Mouse (Mus musculus) intestine, embryonic 14.5 days (tissue): ENCODE results near the gene Smbd1. TPM values are rescaled to one million over a fixed set of nuclear protein-coding genes. Genes with fewer than 3 reads are reported as not detected.
A peak's percentile ranks its signal among the peaks of the same experiment; 100 is the strongest.

ENCODE experiments used
- ATAC-seq: fragments of 200-750 bp; cut with Nextera tagmentation; replicated peaks from 2 replicates; pipeline ENCODE4 v1.8.0; 2017; ENCODE audit warnings: low read depth, moderate number of reproducible peaks, moderate TSS enrichment, moderate library complexity; ENCODE audit not compliant: low FRiP score, low TSS enrichment
- DNase-seq: peaks from one replicate; pipeline ENCODE4 v3.0.0-alpha.2; 2018; ENCODE audit warnings: low spot score
- H3K27ac ChIP-seq: fragments of 300-500 bp; sonication (generic); 2 replicates; pipeline ENCODE4 v1.5.1; 2014; ENCODE audit warnings: low read depth, mild to moderate bottlenecking, control low read depth
- H3K27me3 ChIP-seq: fragments of 300-500 bp; sonication (generic); replicated peaks from 2 replicates; pipeline ENCODE4 v1.6.1; 2014; ENCODE audit warnings: low read length, control low read depth; ENCODE audit not compliant: control insufficient read depth, insufficient read depth
- H3K36me3 ChIP-seq: fragments of 300-500 bp; sonication (generic); 2 replicates; pipeline ENCODE4 v1.6.1; 2014; ENCODE audit warnings: low read length, control low read depth; ENCODE audit not compliant: control insufficient read depth, insufficient read depth
- H3K4me1 ChIP-seq: fragments of 300-500 bp; sonication (generic); replicated peaks from 2 replicates; pipeline ENCODE4 v1.6.1; 2014; ENCODE audit warnings: low read length, control low read depth, mixed read lengths; ENCODE audit not compliant: control insufficient read depth, insufficient read depth
- H3K4me2 ChIP-seq: fragments of 300-500 bp; sonication (generic); 2 replicates; pipeline ENCODE4 v1.6.1; 2014; ENCODE audit warnings: low read length
- H3K4me3 ChIP-seq: fragments of 300-500 bp; sonication (generic); 2 replicates; pipeline ENCODE4 v1.5.1; 2014; ENCODE audit warnings: low read depth, low read length, control low read depth, mixed read lengths
- H3K9ac ChIP-seq: fragments of 300-500 bp; sonication (generic); 2 replicates; pipeline ENCODE4 v1.6.1; 2014; ENCODE audit warnings: mild to moderate bottlenecking, low read length
- H3K9me3 ChIP-seq: fragments of 300-500 bp; sonication (generic); 2 replicates; pipeline ENCODE4 v1.6.1; 2016; ENCODE audit warnings: low read length, control low read depth; ENCODE audit not compliant: control insufficient read depth
- WGBS: fragments of 180-500 bp; shearing (Covaris S2); extraction: QIAGEN DNeasy Blood & Tissue Kit; methylation state at CpG from one replicate; pipeline ENCODE4 v1.1.7; 2014; 5-methylcytosine and 5-hydroxymethylcytosine counted together
- polyA plus RNA-seq: library from polyadenylated mRNA; unstranded; fragments of >200 nt; fragmentation: Nextera tagmentation; extraction: Ambion mirVana; gene quantifications from 2 replicates; pipeline ENCODE4 v1.2.1, GENCODE M21; 2014

Gene Smbd1
- polyA plus RNA-seq, 1 experiment from 2014 or later, result not detected

DNA sequence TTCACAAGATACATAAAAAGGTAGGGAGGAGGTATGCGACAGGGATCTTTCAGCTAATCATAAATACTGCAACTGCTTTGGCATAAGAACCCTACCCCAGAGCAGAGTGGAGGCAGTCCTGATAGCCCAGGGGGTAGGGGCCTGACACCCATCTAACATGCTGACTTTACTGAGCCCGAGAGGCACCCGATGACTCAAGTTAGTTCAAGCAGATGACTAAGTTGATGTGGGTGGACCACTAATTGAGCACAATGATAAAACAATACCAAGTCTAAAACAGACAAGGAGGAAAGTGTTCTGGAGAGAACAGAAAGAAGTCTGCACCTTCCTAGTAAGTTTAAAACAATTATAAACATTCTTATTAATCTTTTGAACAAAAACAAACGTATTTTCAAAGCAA is 21.2 kb upstream of the Smbd1 start:
- Histone ChIP-seq H3K9ac (no peak overlapping the region), H3K4me1 (no peaks in the 10 kb centered on the region), H3K4me3 (no peak overlapping the region), H3K27me3 (no peaks in the 10 kb centered on the region), H3K4me2 (no peak overlapping the region), H3K36me3 (peaks cover 55% of the 10 kb centered on the region), H3K9me3 (no peaks in the 10 kb centered on the region), H3K27ac (no peak overlapping the region)
- DNase-seq (no peak), ATAC-seq (no peak)
- WGBS, result 88% methylated on average over 4 of the region's 4 CpGs

GRCm38 (mm10) chr16:32829104-32829503 is 18.8 kb upstream of the Smbd1 start:
- no peaks in the 10 kb centered on the region for H3K9me3 ChIP-seq
- peaks cover 59% of the 10 kb centered on the region for H3K36me3 ChIP-seq
- ATAC-seq (no peak), DNase-seq (no peak)
- no peaks in the 10 kb centered on the region for H3K27me3 ChIP-seq
- WGBS, result 88% methylated on average over 11 of the region's 11 CpGs
- H3K4me3 ChIP-seq, result no peak overlapping the region
- no peak overlapping the region for H3K27ac ChIP-seq
- H3K9ac ChIP-seq, result no peak overlapping the region
- no peak overlapping the region for H3K4me2 ChIP-seq
- H3K4me1 ChIP-seq, result no peaks in the 10 kb centered on the region

- Histone ChIP-seq H3K27ac (no peak overlapping the region), H3K27me3 (no peaks in the 10 kb centered on the region), H3K4me2 (no peak overlapping the region), H3K9ac (no peak overlapping the region), H3K4me3 (no peak overlapping the region), H3K9me3 (no peaks in the 10 kb centered on the region), H3K4me1 (no peaks in the 10 kb centered on the region), H3K36me3 (peaks cover 59% of the 10 kb centered on the region)
- 95% methylated on average over 11 of the region's 11 CpGs for WGBS
- ATAC-seq, result no peak
- DNase-seq, result no peak
Measured at GRCm38 (mm10) chr16:32826521-32826920, 16.2 kb upstream of the Smbd1 start.

- H3K4me2 ChIP-seq, result no peak overlapping the region
- no peak overlapping the region for H3K27ac ChIP-seq
- no peaks in the 10 kb centered on the region for H3K27me3 ChIP-seq
- ATAC-seq, result no peak
- no peak overlapping the region for H3K4me3 ChIP-seq
- no peak for DNase-seq
- H3K9me3 ChIP-seq, result no peaks in the 10 kb centered on the region
- no peak overlapping the region for H3K9ac ChIP-seq
- no peaks in the 10 kb centered on the region for H3K4me1 ChIP-seq
- WGBS, result 59% methylated on average over 12 of the region's 12 CpGs
- peaks cover 59% of the 10 kb centered on the region for H3K36me3 ChIP-seq
Measured at GRCm38 (mm10) chr16:32825380-32825779, 15.1 kb upstream of the Smbd1 start.

GRCm38 (mm10) chr16:32824061-32824460 is 13.8 kb upstream of the Smbd1 start:
- no peaks in the 10 kb centered on the region for H3K9me3 ChIP-seq
- H3K4me3 ChIP-seq, result no peak overlapping the region
- H3K4me2 ChIP-seq, result no peak overlapping the region
- DNase-seq, result no peak
- peaks cover 54% of the 10 kb centered on the region for H3K36me3 ChIP-seq
- ATAC-seq, result no peak
- WGBS, result 94% methylated on average over 13 of the region's 13 CpGs
- H3K27me3 ChIP-seq, result no peaks in the 10 kb centered on the region
- no peaks in the 10 kb centered on the region for H3K4me1 ChIP-seq
- no peak overlapping the region for H3K27ac ChIP-seq
- H3K9ac ChIP-seq, result no peak overlapping the region

DNA sequence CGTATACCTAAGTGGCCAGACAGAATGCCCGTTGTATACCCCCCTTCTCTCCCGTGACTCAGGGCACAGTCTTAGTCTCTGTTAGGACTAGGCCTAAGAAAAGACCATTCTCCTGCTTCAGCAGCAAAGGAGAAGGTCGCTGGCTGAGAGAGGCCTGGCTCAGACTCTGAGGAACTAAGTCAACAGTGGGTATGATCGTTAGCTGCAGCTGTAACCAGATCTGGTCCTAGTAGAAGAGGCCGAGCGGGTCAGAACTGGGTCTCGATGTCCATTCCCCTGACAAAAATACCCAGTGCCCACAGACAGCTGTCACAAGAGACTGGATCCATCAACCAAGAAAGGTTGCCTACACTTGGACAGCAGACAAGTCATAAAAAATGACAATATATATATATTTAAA is 13.2 kb upstream of the Smbd1 start:
- 91% methylated on average over 8 of the region's 8 CpGs for WGBS
- H3K9ac ChIP-seq, result no peak overlapping the region
- ATAC-seq, result no peak

GRCm38 (mm10) chr16:32822881-32823280 is 12.6 kb upstream of the Smbd1 start:
- WGBS, result 86% methylated on average over 5 of the region's 5 CpGs
- DNase-seq, result no peak
- Histone ChIP-seq H3K9me3 (no peaks in the 10 kb centered on the region), H3K9ac (no peak overlapping the region), H3K4me2 (no peak overlapping the region), H3K4me3 (no peak overlapping the region), H3K36me3 (peaks cover 47% of the 10 kb centered on the region), H3K27ac (no peak overlapping the region), H3K4me1 (no peaks in the 10 kb centered on the region), H3K27me3 (no peaks in the 10 kb centered on the region)
- ATAC-seq, result no peak

More for the DNA sequence above, 13.2 kb upstream of the Smbd1 start:
- Histone ChIP-seq H3K27me3 (no peaks in the 10 kb centered on the region), H3K4me2 (no peak overlapping the region), H3K4me1 (no peaks in the 10 kb centered on the region), H3K4me3 (no peak overlapping the region), H3K36me3 (peaks cover 50% of the 10 kb centered on the region), H3K9me3 (no peaks in the 10 kb centered on the region), H3K27ac (no peak overlapping the region)
- no peak for DNase-seq

GRCm38 (mm10) chr16:32822450-32822827 is 12.2 kb upstream of the Smbd1 start:
- H3K36me3 ChIP-seq, result peaks cover 42% of the 10 kb centered on the region
- no peak for ATAC-seq
- no peaks in the 10 kb centered on the region for H3K9me3 ChIP-seq
- DNase-seq, result no peak
- 66% methylated on average over 6 of the region's 6 CpGs for WGBS
- H3K27me3 ChIP-seq, result no peaks in the 10 kb centered on the region
- no peak overlapping the region for H3K4me2 ChIP-seq
- no peak overlapping the region for H3K9ac ChIP-seq
- no peak overlapping the region for H3K27ac ChIP-seq
- H3K4me1 ChIP-seq, result no peaks in the 10 kb centered on the region
- no peak overlapping the region for H3K4me3 ChIP-seq

GRCm38 (mm10) chr16:32821772-32822449 is 11.6 kb upstream of the Smbd1 start:
- no peak overlapping the region for H3K27ac ChIP-seq
- no peak overlapping the region for H3K4me2 ChIP-seq
- H3K4me3 ChIP-seq, result no peak overlapping the region
- H3K36me3 ChIP-seq, result peaks cover 40% of the 10 kb centered on the region
- H3K27me3 ChIP-seq, result no peaks in the 10 kb centered on the region
- no peaks in the 10 kb centered on the region for H3K4me1 ChIP-seq
- ATAC-seq, result 0 out of 2 replicates have a peak, but pooled peaks have one; percentile 48
- no peak for DNase-seq
- H3K9ac ChIP-seq, result no peak overlapping the region
- WGBS, result 44% methylated on average over 10 of the region's 10 CpGs
- H3K9me3 ChIP-seq, result no peaks in the 10 kb centered on the region
